Mouse (Mus musculus): Measurements from ENCODE around the gene Abca1. TPM values are rescaled to one million over a fixed set of nuclear protein-coding genes. Genes with fewer than 3 reads are reported as not detected.

Gene Abca1
- polyA plus RNA-seq, 1 experiment, result 2.6 TPM

GRCm38 (mm10) chr4:53124837-53125490, 34.7 kb downstream of the Abca1 start:
- H3K9me3 ChIP-seq (replicated peaks; ENCODE audit: control insufficient read depth, insufficient read depth, low read length, poor library complexity, severe bottlenecking), result no peaks in the 10 kb centered on the region
- no peak overlapping the region for H3K27ac ChIP-seq (ENCODE audit: insufficient read depth, low read length)
- H3K4me3 ChIP-seq (ENCODE audit: low read depth, low read length), result no peak overlapping the region
- H3K36me3 ChIP-seq (ENCODE audit: control insufficient read depth, insufficient read depth, low read length, poor library complexity, severe bottlenecking), result no peaks in the 10 kb centered on the region
- H3K9ac ChIP-seq (ENCODE audit: low read depth, poor library complexity, severe bottlenecking), result no peak overlapping the region
- no peak for TF ChIP-seq EP300 (IDR thresholded peaks at IDR 0.05; ENCODE audit: insufficient read depth, low read depth, low read length)
- no peak for TF ChIP-seq CTCF (IDR thresholded peaks at IDR 0.05; ENCODE audit: low read depth, low read length)
- TF ChIP-seq POLR2A (IDR thresholded peaks at IDR 0.05; ENCODE audit: insufficient read depth, low read length), result no peak
- H3K4me1 ChIP-seq (ENCODE audit: control insufficient read depth, insufficient read depth, low read length), result no peaks in the 10 kb centered on the region
- no peaks in the 10 kb centered on the region; the same call in 1 of the 2 replicates for H3K27me3 ChIP-seq (ENCODE audit: control insufficient read depth, insufficient read depth, low read length, poor library complexity, severe bottlenecking)

GRCm38 (mm10) chr4:53122310-53122709, 37.4 kb downstream of the Abca1 start:
- Histone ChIP-seq H3K4me3 (ENCODE audit: low read depth, low read length) (no peak overlapping the region), H3K36me3 (ENCODE audit: control insufficient read depth, insufficient read depth, low read length, poor library complexity, severe bottlenecking) (no peaks in the 10 kb centered on the region), H3K27ac (ENCODE audit: insufficient read depth, low read length) (no peak overlapping the region), H3K9me3 (replicated peaks; ENCODE audit: control insufficient read depth, insufficient read depth, low read length, poor library complexity, severe bottlenecking) (no peaks in the 10 kb centered on the region), H3K9ac (ENCODE audit: low read depth, poor library complexity, severe bottlenecking) (no peak overlapping the region), H3K27me3 (ENCODE audit: control insufficient read depth, insufficient read depth, low read length, poor library complexity, severe bottlenecking) (no peaks in the 10 kb centered on the region; the same call in 1 of the 2 replicates), H3K4me1 (ENCODE audit: control insufficient read depth, insufficient read depth, low read length) (no peaks in the 10 kb centered on the region)
- no peak for TF ChIP-seq EP300 (IDR thresholded peaks at IDR 0.05; ENCODE audit: insufficient read depth, low read depth, low read length)
- TF ChIP-seq CTCF (IDR thresholded peaks at IDR 0.05; ENCODE audit: low read depth, low read length), result no peak
- no peak for TF ChIP-seq POLR2A (IDR thresholded peaks at IDR 0.05; ENCODE audit: insufficient read depth, low read length)

- TF ChIP-seq CTCF (IDR thresholded peaks at IDR 0.05; ENCODE audit: low read depth, low read length) (no peak), POLR2A (IDR thresholded peaks at IDR 0.05; ENCODE audit: insufficient read depth, low read length) (no peak), EP300 (IDR thresholded peaks at IDR 0.05; ENCODE audit: insufficient read depth, low read depth, low read length) (no peak)
- Histone ChIP-seq H3K9ac (ENCODE audit: low read depth, poor library complexity, severe bottlenecking) (no peak overlapping the region), H3K4me1 (ENCODE audit: control insufficient read depth, insufficient read depth, low read length) (no peaks in the 10 kb centered on the region), H3K4me3 (ENCODE audit: low read depth, low read length) (no peak overlapping the region), H3K27me3 (ENCODE audit: control insufficient read depth, insufficient read depth, low read length, poor library complexity, severe bottlenecking) (no peaks in the 10 kb centered on the region; the same call in 1 of the 2 replicates), H3K36me3 (ENCODE audit: control insufficient read depth, insufficient read depth, low read length, poor library complexity, severe bottlenecking) (no peaks in the 10 kb centered on the region), H3K9me3 (replicated peaks; ENCODE audit: control insufficient read depth, insufficient read depth, low read length, poor library complexity, severe bottlenecking) (no peaks in the 10 kb centered on the region), H3K27ac (ENCODE audit: insufficient read depth, low read length) (no peak overlapping the region)
Measured at GRCm38 (mm10) chr4:53121516-53122227, 38.0 kb downstream of the Abca1 start.

- H3K4me3 ChIP-seq (ENCODE audit: low read depth, low read length), result no peak overlapping the region
- no peaks in the 10 kb centered on the region; the same call in 1 of the 2 replicates for H3K27me3 ChIP-seq (ENCODE audit: control insufficient read depth, insufficient read depth, low read length, poor library complexity, severe bottlenecking)
- H3K27ac ChIP-seq (ENCODE audit: insufficient read depth, low read length), result no peak overlapping the region
- no peak overlapping the region for H3K9ac ChIP-seq (ENCODE audit: low read depth, poor library complexity, severe bottlenecking)
- H3K4me1 ChIP-seq (ENCODE audit: control insufficient read depth, insufficient read depth, low read length), result no peaks in the 10 kb centered on the region
- TF ChIP-seq POLR2A (IDR thresholded peaks at IDR 0.05; ENCODE audit: insufficient read depth, low read length) (no peak), EP300 (IDR thresholded peaks at IDR 0.05; ENCODE audit: insufficient read depth, low read depth, low read length) (no peak), CTCF (IDR thresholded peaks at IDR 0.05; ENCODE audit: low read depth, low read length) (no peak)
- no peaks in the 10 kb centered on the region for H3K36me3 ChIP-seq (ENCODE audit: control insufficient read depth, insufficient read depth, low read length, poor library complexity, severe bottlenecking)
- no peaks in the 10 kb centered on the region for H3K9me3 ChIP-seq (replicated peaks; ENCODE audit: control insufficient read depth, insufficient read depth, low read length, poor library complexity, severe bottlenecking)
Measured at GRCm38 (mm10) chr4:53121084-53121483, 38.6 kb downstream of the Abca1 start.

- Histone ChIP-seq H3K27ac (ENCODE audit: insufficient read depth, low read length) (no peak overlapping the region), H3K4me3 (ENCODE audit: low read depth, low read length) (no peak overlapping the region), H3K9ac (ENCODE audit: low read depth, poor library complexity, severe bottlenecking) (no peak overlapping the region), H3K27me3 (ENCODE audit: control insufficient read depth, insufficient read depth, low read length, poor library complexity, severe bottlenecking) (no peaks in the 10 kb centered on the region; the same call in 1 of the 2 replicates), H3K36me3 (ENCODE audit: control insufficient read depth, insufficient read depth, low read length, poor library complexity, severe bottlenecking) (no peaks in the 10 kb centered on the region), H3K9me3 (replicated peaks; ENCODE audit: control insufficient read depth, insufficient read depth, low read length, poor library complexity, severe bottlenecking) (no peaks in the 10 kb centered on the region), H3K4me1 (ENCODE audit: control insufficient read depth, insufficient read depth, low read length) (no peaks in the 10 kb centered on the region)
- no peak for TF ChIP-seq POLR2A (IDR thresholded peaks at IDR 0.05; ENCODE audit: insufficient read depth, low read length)
- no peak for TF ChIP-seq EP300 (IDR thresholded peaks at IDR 0.05; ENCODE audit: insufficient read depth, low read depth, low read length)
Measured at GRCm38 (mm10) chr4:53120038-53120685, 39.5 kb downstream of the Abca1 start.
